7 mouse cellular contexts compared by ENCODE assay signal in genomic region chr9:20607100-20607974, GRCm38 (mm10). TPM values are rescaled to one million over a fixed set of nuclear protein-coding genes. Genes with fewer than 3 reads are reported as not detected.
DNase-seq lines count a peak whose midpoint lies in the region; ATAC-seq lines count a peak whose summit lies in the region.

No protein-coding gene starts in this region.

- under 1% methylated on average over 57 of the region's 57 CpGs for WGBS in embryonic facial prominence, embryonic 12.5 days
- WGBS in limb, embryonic 11.5 days, result under 1% methylated on average over 57 of the region's 57 CpGs
- under 1% methylated on average over 57 of the region's 57 CpGs for WGBS in midbrain, embryonic 14.5 days

- H3K4me1 ChIP-seq in embryonic facial prominence, embryonic 12.5 days, result no peaks in the 10 kb centered on the region
- H3K4me1 ChIP-seq in limb, embryonic 11.5 days (ENCODE audit: control insufficient read depth, insufficient read depth, low read length), result no peaks in the 10 kb centered on the region
- H3K4me1 ChIP-seq in midbrain, embryonic 14.5 days (ENCODE audit: control insufficient read depth, insufficient read depth, low read length), result peaks cover 9% of the 10 kb centered on the region; the same call in 1 of the 2 replicates

- ATAC-seq in embryonic facial prominence, embryonic 12.5 days (ENCODE audit: insufficient number of reproducible peaks, insufficient read depth, low FRiP score, low TSS enrichment), result peak; percentile 81
- ATAC-seq in limb, embryonic 11.5 days (ENCODE audit: insufficient number of reproducible peaks, low FRiP score, low TSS enrichment, low read depth), result peak; percentile 84
- ATAC-seq in midbrain, embryonic 14.5 days (ENCODE audit: low FRiP score, low TSS enrichment), result peak; percentile 92

- DNase-seq in adrenal gland, postnatal 25 days, result peak; percentile 72
- peak; percentile 99 for DNase-seq in heart, adult 11 months
- peak; percentile 92 for DNase-seq in kidney, adult 18-20 months
- peak; percentile 89 for DNase-seq in limb, embryonic 11.5 days (ENCODE audit: low spot score)
- peak; percentile 96 for DNase-seq in midbrain, embryonic 14.5 days
- DNase-seq in spleen, adult 18-20 months, result peak; percentile 79 to 83

- 0 out of 2 replicates have a peak, but pooled peaks cover 11% of the 10 kb centered on the region for H3K9me3 ChIP-seq in embryonic facial prominence, embryonic 12.5 days
- peaks cover 4% of the 10 kb centered on the region; the same call in 1 of the 2 replicates for H3K9me3 ChIP-seq in limb, embryonic 11.5 days (ENCODE audit: control insufficient read depth, low read length)
- 0 out of 2 replicates have a peak, but pooled peaks cover 3% of the 10 kb centered on the region for H3K9me3 ChIP-seq in midbrain, embryonic 14.5 days (ENCODE audit: control insufficient read depth, low read length)

- H3K27ac ChIP-seq in embryonic facial prominence, embryonic 12.5 days, result peak overlapping the region; percentile 95
- H3K27ac ChIP-seq in limb, embryonic 11.5 days (replicated peaks; ENCODE audit: low read depth, low read length), result peak overlapping the region; percentile 82
- H3K27ac ChIP-seq in midbrain, embryonic 14.5 days (replicated peaks; ENCODE audit: low read depth, low read length), result peak overlapping the region; percentile 97

- peaks cover 6% of the 10 kb centered on the region; the same call in 1 of the 2 replicates for H3K36me3 ChIP-seq in embryonic facial prominence, embryonic 12.5 days
- no peaks in the 10 kb centered on the region for H3K36me3 ChIP-seq in limb, embryonic 11.5 days (ENCODE audit: control insufficient read depth, insufficient read depth, low read length)
- peaks cover 4% of the 10 kb centered on the region; the same call in 1 of the 2 replicates for H3K36me3 ChIP-seq in midbrain, embryonic 14.5 days (ENCODE audit: control insufficient read depth, insufficient read depth, low read length)

- peak overlapping the region; percentile 74 for H3K9ac ChIP-seq in embryonic facial prominence, embryonic 12.5 days
- H3K9ac ChIP-seq in limb, embryonic 11.5 days (ENCODE audit: low read length), result peak overlapping the region; percentile 83
- H3K9ac ChIP-seq in midbrain, embryonic 14.5 days (replicated peaks; ENCODE audit: low read length), result peak overlapping the region; percentile 86

- no peaks in the 10 kb centered on the region for H3K27me3 ChIP-seq in embryonic facial prominence, embryonic 12.5 days
- H3K27me3 ChIP-seq in limb, embryonic 11.5 days (ENCODE audit: control insufficient read depth, insufficient read depth, low read length), result no peaks in the 10 kb centered on the region
- no peaks in the 10 kb centered on the region for H3K27me3 ChIP-seq in midbrain, embryonic 14.5 days (ENCODE audit: control insufficient read depth, insufficient read depth, low read length)

- peak overlapping the region; percentile 67 for H3K4me2 ChIP-seq in embryonic facial prominence, embryonic 12.5 days (replicated peaks)
- peak overlapping the region; percentile 67 for H3K4me2 ChIP-seq in limb, embryonic 11.5 days (ENCODE audit: low read depth, severe bottlenecking)
- peak overlapping the region; percentile 64 for H3K4me2 ChIP-seq in midbrain, embryonic 14.5 days (ENCODE audit: low read length)

- peak overlapping the region; percentile 64 for H3K4me3 ChIP-seq in embryonic facial prominence, embryonic 12.5 days
- H3K4me3 ChIP-seq in limb, embryonic 11.5 days (ENCODE audit: low read depth, low read length), result peak overlapping the region; percentile 65
- peak overlapping the region; percentile 53 for H3K4me3 ChIP-seq in midbrain, embryonic 14.5 days (replicated peaks; ENCODE audit: low read depth, low read length)

RNA-seq across cellular contexts. Expression of gene Zfp846, which starts 26.2 kb away (rescaled TPM):
- total RNA-seq in adrenal gland, postnatal 25 days (2021), result 9.0 and 12.9 TPM in 2 replicates
- 26.7 and 26.8 TPM in 2 replicates for polyA plus RNA-seq in embryonic facial prominence, embryonic 12.5 days (2016; fragmentation: Nextera tagmentation; extraction: Ambion mirVana)
- polyA plus RNA-seq in limb, embryonic 11.5 days (2014; fragmentation: Nextera tagmentation; extraction: Ambion mirVana), result 18.1 and 20.9 TPM in 2 replicates
- 55.9 and 56.0 TPM in 2 replicates for polyA plus RNA-seq in midbrain, embryonic 14.5 days (2014; fragmentation: Nextera tagmentation; extraction: Ambion mirVana)

RNA-seq across cellular contexts. Expression of gene Ubl5, which starts 35.3 kb away (rescaled TPM):
- 331 and 363 TPM in 2 replicates for total RNA-seq in adrenal gland, postnatal 25 days (2021)
- 409 and 415 TPM in 2 replicates for polyA plus RNA-seq in embryonic facial prominence, embryonic 12.5 days (2016; fragmentation: Nextera tagmentation; extraction: Ambion mirVana)
- 379 and 389 TPM in 2 replicates for polyA plus RNA-seq in limb, embryonic 11.5 days (2014; fragmentation: Nextera tagmentation; extraction: Ambion mirVana)
- polyA plus RNA-seq in midbrain, embryonic 14.5 days (2014; fragmentation: Nextera tagmentation; extraction: Ambion mirVana), result 444 and 552 TPM in 2 replicates

RNA-seq across cellular contexts. Expression of gene Fbxl12, which starts 37.2 kb away (rescaled TPM):
- total RNA-seq in adrenal gland, postnatal 25 days (2021), result 20.5 and 30.0 TPM in 2 replicates
- 20.1 and 21.5 TPM in 2 replicates for polyA plus RNA-seq in embryonic facial prominence, embryonic 12.5 days (2016; fragmentation: Nextera tagmentation; extraction: Ambion mirVana)
- 11.7 and 14.1 TPM in 2 replicates for polyA plus RNA-seq in limb, embryonic 11.5 days (2014; fragmentation: Nextera tagmentation; extraction: Ambion mirVana)
- polyA plus RNA-seq in midbrain, embryonic 14.5 days (2014; fragmentation: Nextera tagmentation; extraction: Ambion mirVana), result 12.1 and 20.8 TPM in 2 replicates

RNA-seq across cellular contexts. Expression of gene Pin1, which starts 44.6 kb away (rescaled TPM):
- total RNA-seq in adrenal gland, postnatal 25 days (2021), result 21.6 and 24.8 TPM in 2 replicates
- polyA plus RNA-seq in embryonic facial prominence, embryonic 12.5 days (2016; fragmentation: Nextera tagmentation; extraction: Ambion mirVana), result 50.8 and 51.6 TPM in 2 replicates
- polyA plus RNA-seq in limb, embryonic 11.5 days (2014; fragmentation: Nextera tagmentation; extraction: Ambion mirVana), result 65.0 and 66.4 TPM in 2 replicates
- 56.7 and 68.6 TPM in 2 replicates for polyA plus RNA-seq in midbrain, embryonic 14.5 days (2014; fragmentation: Nextera tagmentation; extraction: Ambion mirVana)

Comparison
In these comparisons a context has a peak if more than half of its experiments do, and no peak if none do; other contexts are left out.
1. Peak in every context shown above with its lines: DNase-seq, ATAC-seq, H3K4me3 ChIP-seq and H3K27ac ChIP-seq.